Mouse (Mus musculus) neural tube, embryonic 14.5 days (tissue): ENCODE data around the gene Mrrf. TPM values are rescaled to one million over a fixed set of nuclear protein-coding genes. Genes with fewer than 3 reads are reported as not detected.

Experiments used
- ATAC-seq: fragments of 200-750 bp; cut with Nextera tagmentation; 2 replicates; pipeline ENCODE4 v1.8.0; 2017; ENCODE audit warnings: low read depth, mild to moderate bottlenecking, moderate TSS enrichment, moderate library complexity
- H3K27ac ChIP-seq: fragments of 300-500 bp; sonication (generic); 2 replicates; pipeline ENCODE4 v1.5.1; 2014; ENCODE audit warnings: low read depth, mild to moderate bottlenecking, control low read depth, low read length, moderate library complexity, mixed read lengths
- H3K27me3 ChIP-seq: fragments of 300-500 bp; sonication (generic); 2 replicates; pipeline ENCODE4 v1.6.1; 2014; ENCODE audit warnings: low read length; ENCODE audit not compliant: control insufficient read depth, insufficient read depth
- H3K36me3 ChIP-seq: fragments of 300-500 bp; sonication (generic); 2 replicates; pipeline ENCODE4 v1.6.1; 2014; ENCODE audit warnings: low read length, mixed read lengths; ENCODE audit not compliant: control insufficient read depth, insufficient read depth
- H3K4me1 ChIP-seq: fragments of 300-500 bp; sonication (generic); 2 replicates; pipeline ENCODE4 v1.6.1; 2014; ENCODE audit warnings: low read length; ENCODE audit not compliant: control insufficient read depth, insufficient read depth
- H3K4me2 ChIP-seq: fragments of 300-500 bp; sonication (generic); 2 replicates; pipeline ENCODE4 v1.6.1; 2014; ENCODE audit warnings: mild to moderate bottlenecking, low read depth, low read length, control low read depth
- H3K4me3 ChIP-seq: fragments of 300-500 bp; sonication (generic); 2 replicates; pipeline ENCODE4 v1.5.1; 2014; ENCODE audit warnings: low read depth, low read length, control low read depth, mixed read lengths
- H3K9ac ChIP-seq: fragments of 300-500 bp; sonication (generic); replicated peaks from 2 replicates; pipeline ENCODE4 v1.6.1; 2014; ENCODE audit warnings: low read depth, mild to moderate bottlenecking, control low read depth, low read length, mixed read lengths
- H3K9me3 ChIP-seq: fragments of 300-500 bp; sonication (generic); 2 replicates; pipeline ENCODE4 v1.6.1; 2016; ENCODE audit warnings: low read length; ENCODE audit not compliant: control insufficient read depth
- WGBS: fragments of 180-500 bp; shearing (Covaris S2); extraction: QIAGEN DNeasy Blood & Tissue Kit; methylation state at CpG from one replicate; pipeline ENCODE4 v1.1.7; 2014; 5-methylcytosine and 5-hydroxymethylcytosine counted together
- polyA plus RNA-seq: library from polyadenylated mRNA; unstranded; fragments of >200 nt; fragmentation: Nextera tagmentation; extraction: Ambion mirVana; gene quantifications from 2 replicates; pipeline ENCODE4 v1.2.1, GENCODE M21; 2014

The Mrrf gene
- polyA plus RNA-seq, 1 experiment from 2014 or later = 30.4 TPM

GRCm38 (mm10) chr2:36202611-36202880 is 66.4 kb downstream of the Mrrf start:
- H3K9ac ChIP-seq = peak overlapping the region; percentile 37; the same call in 1 of the 2 replicates
- 21% methylated on average over 5 of the region's 5 CpGs for WGBS
- no peaks in the 10 kb centered on the region for H3K9me3 ChIP-seq
- 0 out of 2 replicates have a peak overlapping the region, but pooled peaks have one; percentile 30 for H3K27ac ChIP-seq
- H3K4me3 ChIP-seq = peak overlapping the region; percentile 22
- H3K4me1 ChIP-seq = peaks cover 11% of the 10 kb centered on the region
- peaks cover 15% of the 10 kb centered on the region for H3K27me3 ChIP-seq
- H3K36me3 ChIP-seq = no peaks in the 10 kb centered on the region
- H3K4me2 ChIP-seq = peak overlapping the region; percentile 83
- no peak for ATAC-seq

- peaks cover 11% of the 10 kb centered on the region for H3K4me1 ChIP-seq
- no peaks in the 10 kb centered on the region for H3K9me3 ChIP-seq
- peak; percentile 82 for ATAC-seq
- peak overlapping the region; percentile 30; the same call in 1 of the 2 replicates for H3K27ac ChIP-seq
- no peaks in the 10 kb centered on the region for H3K36me3 ChIP-seq
- peaks cover 15% of the 10 kb centered on the region for H3K27me3 ChIP-seq
- H3K9ac ChIP-seq = peak overlapping the region; percentile 37
- under 1% methylated on average over 39 of the region's 39 CpGs for WGBS
- peak overlapping the region; percentile 22 for H3K4me3 ChIP-seq
- peak overlapping the region; percentile 83 for H3K4me2 ChIP-seq
These were observed 67.0 kb downstream of the Mrrf start for GRCm38 (mm10) chr2:36203011-36203825.

GRCm38 (mm10) chr2:36204595-36204994 is 68.4 kb downstream of the Mrrf start:
- Histone ChIP-seq H3K36me3 (no peaks in the 10 kb centered on the region), H3K4me2 (no peak overlapping the region), H3K27me3 (peaks cover 15% of the 10 kb centered on the region), H3K9me3 (no peaks in the 10 kb centered on the region), H3K9ac (no peak overlapping the region), H3K27ac (no peak overlapping the region), H3K4me3 (no peak overlapping the region), H3K4me1 (peaks cover 11% of the 10 kb centered on the region)
- no peak for ATAC-seq
- 60% methylated on average over 4 of the region's 4 CpGs for WGBS

GRCm38 (mm10) chr2:36207071-36207470 is 70.9 kb downstream of the Mrrf start:
- H3K27ac ChIP-seq = no peak overlapping the region
- H3K27me3 ChIP-seq = peaks cover 10% of the 10 kb centered on the region
- peaks cover 11% of the 10 kb centered on the region for H3K4me1 ChIP-seq
- no peaks in the 10 kb centered on the region for H3K36me3 ChIP-seq
- no peak overlapping the region for H3K9ac ChIP-seq
- 48% methylated on average over 11 of the region's 11 CpGs for WGBS
- no peak overlapping the region for H3K4me2 ChIP-seq
- no peaks in the 10 kb centered on the region for H3K9me3 ChIP-seq
- H3K4me3 ChIP-seq = no peak overlapping the region
- ATAC-seq = no peak

- H3K4me1 ChIP-seq = no peaks in the 10 kb centered on the region
- no peak overlapping the region for H3K27ac ChIP-seq
- no peaks in the 10 kb centered on the region for H3K36me3 ChIP-seq
- WGBS = 2% methylated on average over 34 of the region's 34 CpGs
- no peak overlapping the region for H3K4me3 ChIP-seq
- H3K9ac ChIP-seq = no peak overlapping the region
- no peak for ATAC-seq
- peak overlapping the region; percentile 18; the same call in 1 of the 2 replicates for H3K4me2 ChIP-seq
- H3K27me3 ChIP-seq = peaks cover 10% of the 10 kb centered on the region
- H3K9me3 ChIP-seq = no peaks in the 10 kb centered on the region
These were observed 74.6 kb downstream of the Mrrf start for GRCm38 (mm10) chr2:36210796-36211195.

- 10% methylated on average over 7 of the region's 7 CpGs for WGBS
- H3K36me3 ChIP-seq = no peaks in the 10 kb centered on the region
- H3K9me3 ChIP-seq = no peaks in the 10 kb centered on the region
- no peak overlapping the region for H3K9ac ChIP-seq
- peaks cover 10% of the 10 kb centered on the region for H3K27me3 ChIP-seq
- no peak for ATAC-seq
- H3K27ac ChIP-seq = no peak overlapping the region
- H3K4me3 ChIP-seq = no peak overlapping the region
- no peak overlapping the region for H3K4me2 ChIP-seq
- no peaks in the 10 kb centered on the region for H3K4me1 ChIP-seq
These were observed 75.6 kb downstream of the Mrrf start for GRCm38 (mm10) chr2:36211785-36212184.

GRCm38 (mm10) chr2:36213108-36213507 is 76.9 kb downstream of the Mrrf start:
- no peaks in the 10 kb centered on the region for H3K9me3 ChIP-seq
- no peak for ATAC-seq
- no peak overlapping the region for H3K4me3 ChIP-seq
- no peaks in the 10 kb centered on the region for H3K36me3 ChIP-seq
- no peaks in the 10 kb centered on the region for H3K4me1 ChIP-seq
- no peak overlapping the region for H3K27ac ChIP-seq
- WGBS = 56% methylated on average over 7 of the region's 7 CpGs
- peaks cover 10% of the 10 kb centered on the region for H3K27me3 ChIP-seq
- no peak overlapping the region for H3K4me2 ChIP-seq
- H3K9ac ChIP-seq = no peak overlapping the region

GRCm38 (mm10) chr2:36214023-36214422 is 77.8 kb downstream of the Mrrf start:
- Histone ChIP-seq H3K9me3 (no peaks in the 10 kb centered on the region), H3K27ac (no peak overlapping the region), H3K4me2 (no peak overlapping the region), H3K4me3 (no peak overlapping the region), H3K36me3 (no peaks in the 10 kb centered on the region), H3K27me3 (peaks cover 10% of the 10 kb centered on the region), H3K4me1 (no peaks in the 10 kb centered on the region), H3K9ac (no peak overlapping the region)
- ATAC-seq = peak; percentile 89
- 13% methylated on average over 8 of the region's 8 CpGs for WGBS

GRCm38 (mm10) chr2:36214425-36214824 is 78.2 kb downstream of the Mrrf start:
- Histone ChIP-seq H3K27ac (no peak overlapping the region), H3K4me2 (no peak overlapping the region), H3K4me1 (no peaks in the 10 kb centered on the region), H3K36me3 (no peaks in the 10 kb centered on the region), H3K4me3 (no peak overlapping the region), H3K9ac (no peak overlapping the region), H3K9me3 (no peaks in the 10 kb centered on the region), H3K27me3 (peaks cover 10% of the 10 kb centered on the region)
- WGBS = 71% methylated on average over 5 of the region's 5 CpGs
- no peak for ATAC-seq
